Mouse (Mus musculus): ENCODE results near the gene Mas1. TPM values are rescaled to one million over a fixed set of nuclear protein-coding genes. Genes with fewer than 3 reads are reported as not detected.

The Mas1 gene
- total and polyA plus RNA-seq, 3 experiments: not detected

DNA sequence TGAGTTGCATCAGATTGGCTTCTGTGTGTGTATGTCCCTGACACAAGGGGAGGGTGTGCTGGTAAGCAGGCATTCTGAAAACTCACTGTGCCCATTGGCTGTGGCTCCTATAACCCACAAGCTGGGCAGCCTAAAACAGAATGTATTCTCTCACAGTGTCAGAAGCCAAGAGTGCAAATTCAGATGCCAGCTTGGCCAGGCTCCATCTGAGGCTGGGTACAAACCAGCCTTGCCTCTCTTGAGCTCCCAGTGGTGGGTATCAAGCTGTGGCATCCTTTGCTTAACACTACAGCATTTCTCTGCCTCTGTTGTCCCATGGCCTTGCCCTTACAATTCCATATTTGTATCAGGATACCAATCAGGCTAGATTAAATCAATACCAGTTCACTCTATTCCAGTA lies 3.8 kb downstream of the Mas1 start:
- no peak for DNase-seq (ENCODE audit: low read depth, low spot score)
- H3K27ac ChIP-seq (ENCODE audit: control insufficient read depth, low read depth, low read length): no peak overlapping the region
- no peaks in the 10 kb centered on the region for H3K79me2 ChIP-seq (ENCODE audit: control insufficient read depth, insufficient read depth, low read length, poor library complexity)
- no peaks in the 10 kb centered on the region; a peak in 1 of 4 replicates for H3K27me3 ChIP-seq (ENCODE audit: control insufficient read depth in 1 of 2, insufficient read depth in 2 of 2, low read length in 2 of 2)
- no peaks in the 10 kb centered on the region for H3K36me3 ChIP-seq (ENCODE audit: control insufficient read depth in 1 of 2, insufficient read depth in 2 of 2, low read length in 2 of 2)
- TF ChIP-seq MXI1 (IDR thresholded peaks at IDR 0.05; ENCODE audit: low read depth, low read length) (no peak), CTCF (IDR thresholded peaks at IDR 0.05 in 2 of 3, conservative IDR thresholded peaks at IDR 0.05 in 1 of 3; ENCODE audit: control insufficient read depth in 1 of 3, insufficient read depth in 1 of 3, low read depth in 2 of 3, low read length in 3 of 3, poor library complexity in 1 of 3, severe bottlenecking in 1 of 3) (no peak), TCF12 (IDR thresholded peaks at IDR 0.05; ENCODE audit: low read depth, low read length) (no peak), GATA1 (IDR thresholded peaks at IDR 0.05; ENCODE audit: low read depth, low read length) (no peak), ZNF384 (IDR thresholded peaks at IDR 0.05; ENCODE audit: low read depth, low read length) (no peak), CHD1 (IDR thresholded peaks at IDR 0.05; ENCODE audit: low read depth, low read length) (no peak), MAFK (IDR thresholded peaks at IDR 0.05; ENCODE audit: borderline replicate concordance, low read depth, low read length) (no peak), POLR2AphosphoS2 (IDR thresholded peaks at IDR 0.05; ENCODE audit: low read length) (no peak), MAZ (IDR thresholded peaks at IDR 0.05; ENCODE audit: low read depth, low read length) (no peak), CHD2 (IDR thresholded peaks at IDR 0.05; ENCODE audit: low read length) (no peak), MYC (IDR thresholded peaks at IDR 0.05; ENCODE audit: low read depth, low read length) (no peak), EP300 (IDR thresholded peaks at IDR 0.05; ENCODE audit: low read depth in 1 of 2, low read length in 2 of 2) (no peak), NRF1 (IDR thresholded peaks at IDR 0.05; ENCODE audit: insufficient read depth, low read depth, low read length, poor library complexity, severe bottlenecking) (no peak), HCFC1 (IDR thresholded peaks at IDR 0.05; ENCODE audit: low read depth, low read length) (no peak), MYB (IDR thresholded peaks at IDR 0.05; ENCODE audit: low read depth, low read length) (no peak)
- no peaks in the 10 kb centered on the region for H3K4me1 ChIP-seq (ENCODE audit: control insufficient read depth in 1 of 2, insufficient read depth in 2 of 2, low read length in 2 of 2)
- H3K9me3 ChIP-seq (replicated peaks; ENCODE audit: insufficient read depth, low read length): no peaks in the 10 kb centered on the region
- H3K9ac ChIP-seq (ENCODE audit: control insufficient read depth, low read depth, low read length, poor library complexity, severe bottlenecking): no peak overlapping the region
- no peak overlapping the region for H3K4me3 ChIP-seq (ENCODE audit: control insufficient read depth in 1 of 2, insufficient read depth in 1 of 2, low read depth in 2 of 2, low read length in 2 of 2)

DNA sequence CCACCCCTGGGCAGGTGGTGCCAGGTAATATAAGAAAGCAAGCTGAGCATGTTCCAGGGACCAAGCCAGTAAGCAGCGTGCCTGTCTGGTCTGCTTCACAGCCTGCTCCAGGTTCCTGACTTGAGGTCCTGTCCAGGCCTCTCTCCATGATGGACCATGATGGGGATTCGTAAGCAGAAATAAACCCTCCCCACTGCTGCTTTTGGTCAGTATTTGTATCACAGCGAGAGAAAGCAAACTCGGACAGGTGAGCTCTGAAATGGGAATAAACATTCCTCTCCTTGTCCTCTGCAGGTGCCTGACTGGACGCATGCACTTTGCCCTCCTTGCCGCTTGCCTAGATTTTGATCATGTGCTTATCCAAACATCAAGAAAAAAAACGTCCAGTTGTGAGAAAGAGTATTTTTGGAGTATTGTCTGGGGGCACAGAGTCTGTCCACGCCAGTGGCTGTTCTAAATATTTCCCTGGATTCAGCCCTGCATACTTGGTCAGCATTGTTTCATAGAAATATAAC lies 8.9 kb downstream of the Mas1 start:
- no peak overlapping the region for H3K9ac ChIP-seq (ENCODE audit: control insufficient read depth, low read depth, low read length, poor library complexity, severe bottlenecking)
- peaks cover 0 to 1% of the 10 kb centered on the region in 2 experiments; a peak in 2 of 4 replicates for H3K4me1 ChIP-seq (ENCODE audit: control insufficient read depth in 1 of 2, insufficient read depth in 2 of 2, low read length in 2 of 2)
- H3K4me3 ChIP-seq (ENCODE audit: control insufficient read depth in 1 of 2, insufficient read depth in 1 of 2, low read depth in 2 of 2, low read length in 2 of 2): no peak overlapping the region
- no peak for TF ChIP-seq ZNF384 (IDR thresholded peaks at IDR 0.05; ENCODE audit: low read depth, low read length)
- no peak for TF ChIP-seq NELFE (IDR thresholded peaks at IDR 0.05; ENCODE audit: low read depth, low read length)
- H3K27ac ChIP-seq (ENCODE audit: control insufficient read depth, low read depth, low read length): no peak overlapping the region
- no peaks in the 10 kb centered on the region for H3K9me3 ChIP-seq (replicated peaks; ENCODE audit: insufficient read depth, low read length)
- H3K36me3 ChIP-seq (ENCODE audit: control insufficient read depth in 1 of 2, insufficient read depth in 2 of 2, low read length in 2 of 2): peaks cover 0 to 1% of the 10 kb centered on the region in 2 experiments; a peak in 1 of 4 replicates
- DNase-seq (ENCODE audit: low read depth, low spot score): no peak
- H3K79me2 ChIP-seq (ENCODE audit: control insufficient read depth, insufficient read depth, low read length, poor library complexity): no peaks in the 10 kb centered on the region
- no peaks in the 10 kb centered on the region for H3K27me3 ChIP-seq (ENCODE audit: control insufficient read depth in 1 of 2, insufficient read depth in 2 of 2, low read length in 2 of 2)
